Mouse (Mus musculus) ES-Bruce4 (cell line): Measurements from ENCODE around the gene Sel1l3. TPM values are rescaled to one million over a fixed set of nuclear protein-coding genes. Genes with fewer than 3 reads are reported as not detected.

Experiments
- H3K27ac ChIP-seq: 2 replicates; pipeline ENCODE4 v1.5.1; 2012; ENCODE audit warnings: low read length, inconsistent platforms; ENCODE audit not compliant: insufficient read depth
- H3K27me3 ChIP-seq: 2 replicates; pipeline ENCODE4 v1.6.1; 2012; ENCODE audit warnings: mild to moderate bottlenecking, low read length, inconsistent platforms; ENCODE audit not compliant: control insufficient read depth, poor library complexity, insufficient read depth, severe bottlenecking
- H3K36me3 ChIP-seq: 2 replicates; pipeline ENCODE4 v1.6.1; 2012; ENCODE audit warnings: inconsistent platforms, mild to moderate bottlenecking, low read length, moderate library complexity; ENCODE audit not compliant: control insufficient read depth, poor library complexity, insufficient read depth, severe bottlenecking
- H3K4me1 ChIP-seq: one replicate; pipeline ENCODE4 v1.8.1; 2011; ENCODE audit warnings: low read length; ENCODE audit not compliant: control insufficient read depth, insufficient read depth
- H3K4me3 ChIP-seq: 2 replicates; pipeline ENCODE4 v1.5.1; 2011; ENCODE audit warnings: low read depth, mild to moderate bottlenecking, low read length
- H3K9ac ChIP-seq: 2 replicates; pipeline ENCODE4 v1.6.1; 2012; ENCODE audit warnings: low read depth, mild to moderate bottlenecking, inconsistent platforms; ENCODE audit not compliant: poor library complexity, severe bottlenecking
- H3K9me3 ChIP-seq: replicated peaks from 2 replicates; pipeline ENCODE4 v1.6.1; 2012; ENCODE audit warnings: mild to moderate bottlenecking, low read length, inconsistent platforms; ENCODE audit not compliant: control insufficient read depth, poor library complexity, insufficient read depth, severe bottlenecking
- CTCF ChIP-seq: IDR thresholded peaks from one replicate; pipeline ENCODE4 v1.8.1; 2011; ENCODE audit warnings: low read depth, low read length
- EP300 ChIP-seq: IDR thresholded peaks from 2 replicates; pipeline ENCODE4 v1.6.1; 2011; ENCODE audit warnings: low read depth, low read length; ENCODE audit not compliant: insufficient read depth
- POLR2A ChIP-seq: IDR thresholded peaks from one replicate; pipeline ENCODE4 v1.8.1; 2011; ENCODE audit warnings: low read length; ENCODE audit not compliant: insufficient read depth
- polyA plus RNA-seq: library from polyadenylated mRNA; stranded (reverse); fragments of >200 nt; gene quantifications from 2 replicates; pipeline ENCODE4 v1.2.4, GENCODE M21; 2011; ENCODE audit warnings: low read depth; ENCODE audit not compliant: missing spikeins, insufficient read depth, insufficient read length

Sel1l3 gene
- polyA plus RNA-seq, result 6.1 and 6.2 TPM in 2 replicates

DNA sequence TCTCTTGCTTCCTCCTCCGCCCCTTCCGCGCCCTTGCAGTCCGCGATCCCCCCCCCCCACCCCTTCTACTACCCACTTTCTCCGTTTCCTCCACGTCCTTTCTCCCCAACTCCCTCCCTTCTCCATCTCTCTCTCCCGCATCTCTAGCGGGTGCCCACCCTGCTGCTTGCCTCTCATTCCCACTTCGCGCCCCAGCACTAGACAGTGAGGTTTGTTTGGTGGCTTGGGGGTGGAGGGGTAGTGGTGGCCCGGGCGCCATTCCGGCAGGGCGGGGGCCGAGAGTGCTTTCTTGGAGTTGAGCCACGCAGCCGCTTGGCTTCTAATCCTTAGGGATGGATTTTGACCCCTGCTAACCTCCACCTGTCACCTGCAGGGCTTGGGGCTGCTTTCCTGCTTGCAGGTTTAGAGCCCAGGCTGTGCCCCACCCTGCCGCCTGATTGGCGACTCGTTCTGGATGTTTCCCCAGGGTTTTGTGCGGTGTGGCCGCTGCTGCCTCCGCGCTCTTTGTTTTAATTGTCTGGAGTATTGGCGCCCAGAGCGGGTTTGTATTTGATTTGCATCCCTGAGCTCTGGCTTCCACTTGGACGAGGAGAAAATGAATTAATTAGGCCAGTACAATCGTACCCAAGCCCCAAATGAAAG is at the start of gene Sel1l3:
Gene Sel1l3 (minus strand): TSS at position 217 of the 642 bp plus-strand sequence.
- Histone ChIP-seq H3K27me3 (peaks cover 17% of the 10 kb centered on the region), H3K36me3 (no peaks in the 10 kb centered on the region), H3K4me1 (no peaks in the 10 kb centered on the region), H3K9me3 (no peaks in the 10 kb centered on the region), H3K4me3 (peak within 1 kb of the TSS; percentile 70), H3K27ac (no peak within 1 kb of the TSS), H3K9ac (peak within 1 kb of the TSS; percentile 76)
- no peak for TF ChIP-seq CTCF
- TF ChIP-seq EP300, result peak; percentile 57; the same call in 1 of the 2 replicates

DNA sequence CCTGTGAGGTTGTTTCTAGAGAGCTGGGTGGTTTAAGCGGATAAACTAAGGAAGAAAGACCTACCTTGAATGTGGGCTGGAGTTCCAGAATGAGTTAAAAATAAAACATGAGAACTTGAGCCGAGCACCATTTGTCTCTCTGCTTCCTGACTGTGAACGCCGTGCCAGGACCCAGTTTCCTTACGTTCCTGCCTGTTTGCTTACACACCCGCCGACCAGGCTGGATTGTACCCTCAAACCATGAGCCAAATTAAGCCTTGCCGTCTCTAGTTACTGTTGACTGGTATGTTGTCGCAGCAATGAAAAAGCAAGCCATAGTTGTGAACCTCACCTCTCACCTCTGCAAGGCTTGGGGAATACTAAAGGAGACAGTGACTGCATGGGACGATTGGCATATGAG is 48.3 kb upstream of the Sel1l3 start:
- Histone ChIP-seq H3K27me3 (peaks cover 3% of the 10 kb centered on the region; the same call in 1 of the 2 replicates), H3K27ac (no peak overlapping the region), H3K4me1 (peaks cover 1% of the 10 kb centered on the region), H3K9ac (no peak overlapping the region), H3K36me3 (no peaks in the 10 kb centered on the region), H3K9me3 (no peaks in the 10 kb centered on the region), H3K4me3 (no peak overlapping the region)
- TF ChIP-seq CTCF, result no peak
- no peak for TF ChIP-seq POLR2A
- no peak for TF ChIP-seq EP300

DNA sequence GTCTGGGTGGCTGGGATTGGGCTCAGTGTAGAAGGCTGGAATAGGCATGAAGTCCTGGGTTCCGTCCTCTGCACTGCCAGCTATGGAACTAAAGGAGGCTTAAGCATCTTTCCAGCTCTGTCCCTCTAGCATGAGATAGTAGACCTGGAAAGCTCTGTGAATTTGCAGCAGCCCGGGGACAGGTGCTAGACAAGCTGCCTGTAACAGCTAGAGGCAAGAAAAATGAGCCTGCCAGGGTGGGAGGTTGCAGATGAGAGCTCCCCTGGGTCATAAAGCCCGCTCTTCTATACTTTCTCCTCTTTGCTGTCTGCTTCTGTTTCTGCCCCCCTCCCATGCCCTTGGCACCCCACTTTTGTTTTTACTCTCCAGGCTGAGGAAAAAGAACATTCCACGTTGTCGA is 46.2 kb upstream of the Sel1l3 start:
- Histone ChIP-seq H3K27ac (no peak overlapping the region), H3K9ac (no peak overlapping the region), H3K9me3 (no peaks in the 10 kb centered on the region), H3K36me3 (no peaks in the 10 kb centered on the region), H3K27me3 (peaks cover 3% of the 10 kb centered on the region; the same call in 1 of the 2 replicates), H3K4me1 (no peaks in the 10 kb centered on the region), H3K4me3 (no peak overlapping the region)
- TF ChIP-seq POLR2A (no peak), EP300 (no peak), CTCF (no peak)

DNA sequence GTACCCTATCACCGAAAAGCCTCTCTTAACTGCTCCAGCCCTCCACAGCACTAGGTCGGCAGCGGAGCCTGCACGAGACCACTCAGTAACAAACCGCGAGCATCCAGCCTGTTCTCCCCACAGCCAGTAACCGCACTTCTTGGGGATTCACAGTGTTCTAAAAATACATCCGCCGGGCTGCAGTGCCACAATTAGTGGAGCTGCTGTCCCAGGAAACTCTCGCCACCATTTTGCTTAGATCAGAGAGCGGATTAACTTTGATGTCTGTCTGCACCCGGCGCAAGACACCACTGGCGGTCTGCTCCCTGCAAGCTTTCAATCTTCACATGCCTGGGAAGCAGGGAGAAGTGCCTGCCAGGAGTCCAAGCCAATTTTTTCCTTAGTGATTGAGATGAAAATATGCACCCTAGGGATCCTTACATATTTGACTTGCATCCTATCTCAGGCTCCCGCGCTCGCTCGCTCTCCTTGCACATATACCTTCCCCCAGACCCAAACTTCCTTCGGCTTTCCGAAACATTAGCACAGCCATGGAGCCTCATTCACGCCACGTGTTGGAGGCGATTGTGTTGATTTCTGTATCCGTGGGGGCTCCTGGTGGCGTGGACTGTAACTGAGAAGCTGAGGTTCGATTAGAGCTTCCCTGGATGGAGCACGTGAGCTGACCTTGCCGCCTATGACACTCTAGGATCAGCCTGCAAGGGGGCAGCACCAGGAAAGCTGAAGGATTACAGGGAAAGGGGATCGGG is 44.5 kb upstream of the Sel1l3 start:
- TF ChIP-seq EP300, result no peak
- TF ChIP-seq POLR2A, result no peak
- peak; percentile 9 for TF ChIP-seq CTCF
- Histone ChIP-seq H3K4me1 (no peaks in the 10 kb centered on the region), H3K27ac (no peak overlapping the region), H3K9ac (no peak overlapping the region), H3K36me3 (no peaks in the 10 kb centered on the region), H3K9me3 (no peaks in the 10 kb centered on the region), H3K4me3 (peak overlapping the region; percentile 35), H3K27me3 (peaks cover 3% of the 10 kb centered on the region; the same call in 1 of the 2 replicates)

DNA sequence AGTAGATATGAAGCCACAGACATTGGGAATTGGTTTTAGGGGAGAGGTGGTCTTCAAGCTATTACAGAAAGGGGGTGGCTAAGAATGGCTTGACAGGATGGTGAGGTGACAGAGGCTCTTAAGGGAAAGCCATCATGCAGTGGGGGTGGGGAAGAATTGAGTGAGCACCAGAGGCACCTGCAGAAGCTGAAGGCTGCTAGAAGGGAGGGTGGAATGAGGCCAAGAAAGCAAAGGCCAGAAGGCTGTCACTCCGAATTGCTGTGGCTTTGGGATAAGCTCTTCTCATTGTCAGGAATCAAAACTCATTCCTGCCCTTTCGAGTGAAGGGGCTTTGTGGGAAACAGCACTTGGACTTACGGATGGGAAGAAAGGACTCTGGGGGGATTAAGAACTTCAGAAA is 41.1 kb upstream of the Sel1l3 start:
- H3K4me3 ChIP-seq, result no peak overlapping the region
- H3K4me1 ChIP-seq, result no peaks in the 10 kb centered on the region
- no peaks in the 10 kb centered on the region for H3K9me3 ChIP-seq
- TF ChIP-seq EP300 (no peak), POLR2A (no peak), CTCF (no peak)
- H3K27me3 ChIP-seq, result peaks cover 3% of the 10 kb centered on the region
- no peaks in the 10 kb centered on the region for H3K36me3 ChIP-seq
- no peak overlapping the region for H3K27ac ChIP-seq
- H3K9ac ChIP-seq, result no peak overlapping the region

DNA sequence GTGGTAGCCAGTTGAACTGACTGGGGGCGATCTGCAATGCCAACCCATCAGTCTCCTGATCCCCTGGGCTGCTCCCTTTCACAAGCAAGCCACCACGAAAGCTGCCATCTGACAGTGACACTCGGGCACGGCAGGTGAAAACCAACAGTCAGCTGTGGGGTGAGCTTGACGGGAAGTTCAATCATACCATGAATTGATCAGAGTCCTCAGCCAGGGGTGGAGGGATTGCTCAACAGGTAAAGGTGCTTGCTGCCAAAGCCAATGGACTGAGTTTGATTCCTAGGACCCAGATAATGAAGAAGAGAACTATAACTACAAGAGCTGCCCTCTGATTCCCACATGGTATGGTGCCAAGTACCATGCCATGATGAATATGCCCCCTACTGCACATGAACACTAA is 40.4 kb upstream of the Sel1l3 start:
- TF ChIP-seq EP300, result no peak
- TF ChIP-seq POLR2A, result no peak
- TF ChIP-seq CTCF, result no peak
- H3K9ac ChIP-seq, result no peak overlapping the region
- H3K27ac ChIP-seq, result no peak overlapping the region
- peaks cover 3% of the 10 kb centered on the region for H3K27me3 ChIP-seq
- H3K9me3 ChIP-seq, result no peaks in the 10 kb centered on the region
- no peak overlapping the region for H3K4me3 ChIP-seq
- H3K4me1 ChIP-seq, result no peaks in the 10 kb centered on the region
- no peaks in the 10 kb centered on the region for H3K36me3 ChIP-seq
